In genomic region chr3:101045431-101045830, GRCm38 (mm10) we compare ENCODE assay signal across 17 mouse cellular contexts. TPM values are rescaled to one million over a fixed set of nuclear protein-coding genes. Genes with fewer than 3 reads are reported as not detected.
A peak's percentile ranks its signal among the peaks of the same experiment; 100 is the strongest.
DNase-seq lines count a peak whose midpoint lies in the region; ATAC-seq lines count a peak whose summit lies in the region.
"Had no signal": no experiment of that assay in that cellular context is flagged by ENCODE, and none has a peak within 500 bp of the region (broad histone marks: within the 10 kb centered on the region; RNA-seq: fewer than 3 reads in every experiment).

No protein-coding gene starts in this region.

- no peak overlapping the region for H3K9ac ChIP-seq in intestine, embryonic 16.5 days (ENCODE audit: low read depth, low read length)
- H3K9ac ChIP-seq: midbrain, embryonic 13.5 days; neural tube, embryonic 12.5 days had no signal

- H3K27ac ChIP-seq in intestine, embryonic 16.5 days (ENCODE audit: low read length) = peak overlapping the region; percentile 14; the same call in 1 of the 2 replicates
- no peak overlapping the region for H3K27ac ChIP-seq in hindbrain, embryonic 10.5 days
- H3K27ac ChIP-seq: midbrain, embryonic 13.5 days; neural tube, embryonic 12.5 days had no signal

- H3K4me1 ChIP-seq in intestine, embryonic 16.5 days (ENCODE audit: control insufficient read depth, insufficient read depth, low read length) = peaks cover 16% of the 10 kb centered on the region
- 0 out of 2 replicates have a peak, but pooled peaks cover 3% of the 10 kb centered on the region for H3K4me1 ChIP-seq in hindbrain, embryonic 10.5 days (replicated peaks)

- no peak overlapping the region for H3K4me2 ChIP-seq in intestine, embryonic 16.5 days (ENCODE audit: low read depth, low read length)
- H3K4me2 ChIP-seq: midbrain, embryonic 13.5 days; neural tube, embryonic 12.5 days had no signal

- 86% methylated on average over 15 of the region's 15 CpGs for WGBS in intestine, embryonic 16.5 days
- 96% methylated on average over 15 of the region's 15 CpGs for WGBS in hindbrain, embryonic 10.5 days

- peaks cover 8% of the 10 kb centered on the region; the same call in 1 of the 2 replicates for H3K36me3 ChIP-seq in intestine, embryonic 16.5 days (ENCODE audit: control insufficient read depth, insufficient read depth, low read length)
- peaks cover 54% of the 10 kb centered on the region for H3K36me3 ChIP-seq in hindbrain, embryonic 10.5 days

- no peak overlapping the region for H3K4me3 ChIP-seq in intestine, embryonic 16.5 days (ENCODE audit: low read length)
- no peak overlapping the region for H3K4me3 ChIP-seq in hindbrain, embryonic 10.5 days
- H3K4me3 ChIP-seq: erythroblast, embryonic 14.5 days; midbrain, embryonic 13.5 days; neural tube, embryonic 12.5 days had no signal

- no peak for ATAC-seq in intestine, embryonic 16.5 days
- ATAC-seq in activated CD4-positive, CD25-positive, alpha-beta regulatory T cell, adult 4 months = no peak
- ATAC-seq in frontal cortex, adult (ENCODE audit: low TSS enrichment) = no peak
- ATAC-seq: midbrain, embryonic 13.5 days had no signal

- no peaks in the 10 kb centered on the region for H3K9me3 ChIP-seq in intestine, embryonic 16.5 days (ENCODE audit: control insufficient read depth, low read length)
- no peaks in the 10 kb centered on the region for H3K9me3 ChIP-seq in hindbrain, embryonic 10.5 days
- H3K9me3 ChIP-seq: midbrain, embryonic 13.5 days; neural tube, embryonic 12.5 days had no signal

- DNase-seq in kidney, postnatal 10 days = peak; percentile 19
- DNase-seq in kidney, adult 9 months = no peak
- peak; percentile 83 for DNase-seq in gastrocnemius, adult 18-20 months (ENCODE audit: low spot score)
- peak; percentile 71 for DNase-seq in heart, adult 8-10 months (ENCODE audit: low spot score)
- DNase-seq in hindbrain, embryonic 10.5 days (ENCODE audit: low spot score) = no peak
- DNase-seq: kidney, adult 8-10 months; liver; lung, postnatal 10 days; right cerebral cortex, postnatal 4 days had no signal

- H3K27me3 ChIP-seq in intestine, embryonic 16.5 days (replicated peaks; ENCODE audit: control insufficient read depth, insufficient read depth, low read length) = no peaks in the 10 kb centered on the region
- H3K27me3 ChIP-seq in hindbrain, embryonic 10.5 days (ENCODE audit: insufficient read depth, poor library complexity, severe bottlenecking) = no peaks in the 10 kb centered on the region
- H3K27me3 ChIP-seq: CH12.LX; midbrain, embryonic 13.5 days; neural tube, embryonic 12.5 days had no signal

RNA-seq across cellular contexts. Expression of gene Cd101, which starts 16.1 kb away (rescaled TPM):
- total RNA-seq in gastrocnemius, adult 18-20 months (2021) = under 1 TPM in 1 of 2 experiments, not detected in 1; 0.07 TPM
- under 1 TPM; 0.12 to 0.31 (median 0.22) TPM for total RNA-seq in heart, adult 8-10 months (2022)
- 0.09 and 0.13 TPM in 2 replicates for polyA plus RNA-seq in intestine, embryonic 16.5 days (2015; fragmentation: Nextera tagmentation; extraction: Ambion mirVana)
- polyA plus RNA-seq in activated CD4-positive, CD25-positive, alpha-beta regulatory T cell, adult 4 months (2017; shearing (Covaris generic)) = 10 to 100 TPM; 11.3 to 21.4 TPM
- 0.05 TPM in 1 of 2 replicates, not detected in the other for polyA plus RNA-seq in hindbrain, embryonic 10.5 days (2016; fragmentation: Nextera tagmentation; extraction: Ambion mirVana)
- total RNA-seq: CH12.LX; common myeloid progenitor, adult 5-6 weeks had no signal
- polyA plus RNA-seq: erythroblast, embryonic 14.5 days; midbrain, embryonic 13.5 days had no signal

Comparison
In these comparisons a context has a peak if more than half of its experiments do, and no peak if none do; other contexts are left out.
1. DNase-seq: peak in kidney, postnatal 10 days (single experiment), gastrocnemius, adult 18-20 months (single experiment) and heart, adult 8-10 months (single experiment); none in kidney, adult 9 months (single experiment) and hindbrain, embryonic 10.5 days (single experiment).
2. RNA of gene Cd101, which starts 16.1 kb away (polyA plus RNA-seq): 11.3 to 21.4 TPM in activated CD4-positive, CD25-positive, alpha-beta regulatory T cell, adult 4 months; 0.09 to 0.13 TPM in intestine, embryonic 16.5 days and 0.05 TPM in hindbrain, embryonic 10.5 days; every median in the first group is over 10 times any median in the second.